ENCODE assay signal across 11 mouse cellular contexts in genomic region chr14:60636608-60636980, GRCm38 (mm10). TPM values are rescaled to one million over a fixed set of nuclear protein-coding genes. Genes with fewer than 3 reads are reported as not detected.
DNase-seq lines count a peak whose midpoint lies in the region; ATAC-seq lines count a peak whose summit lies in the region.
"Had no signal": no experiment of that assay in that cellular context is flagged by ENCODE, and none has a peak within 500 bp of the region (broad histone marks: within the 10 kb centered on the region; RNA-seq: fewer than 3 reads in every experiment).

No protein-coding gene starts in this region.

- peak overlapping the region; percentile 72; the same call in 1 of the 2 replicates for H3K9ac ChIP-seq in kidney, embryonic 15.5 days
- H3K9ac ChIP-seq in forebrain, embryonic 14.5 days (ENCODE audit: low read length): peak overlapping the region; percentile 82; the same call in 1 of the 2 replicates
- no peak overlapping the region for H3K9ac ChIP-seq in neural tube, embryonic 12.5 days

- WGBS in kidney, embryonic 15.5 days: 21% methylated on average over 2 of the region's 2 CpGs
- 6% methylated on average over 2 of the region's 2 CpGs for WGBS in forebrain, embryonic 14.5 days
- 33% methylated on average over 2 of the region's 2 CpGs for WGBS in limb, embryonic 10.5 days
- WGBS in neural tube, embryonic 12.5 days: 3% methylated on average over 2 of the region's 2 CpGs

- DNase-seq in kidney, adult 18-20 months: no peak
- no peak for DNase-seq in forebrain, embryonic 14.5 days (ENCODE audit: low spot score)
- no peak for DNase-seq in limb, embryonic 10.5 days (ENCODE audit: low spot score)
- no peak for DNase-seq in gastrocnemius, postnatal 4 days (ENCODE audit: low spot score in 2 of 2)
- DNase-seq: adrenal gland, adult 8-10 months; cerebellum, postnatal 36 days had no signal

- H3K27ac ChIP-seq in kidney, embryonic 15.5 days: no peak overlapping the region
- H3K27ac ChIP-seq in forebrain, embryonic 14.5 days (ENCODE audit: low read depth, low read length): no peak overlapping the region
- no peak overlapping the region for H3K27ac ChIP-seq in limb, embryonic 10.5 days
- H3K27ac ChIP-seq in neural tube, embryonic 12.5 days: no peak overlapping the region

- H3K4me2 ChIP-seq in kidney, embryonic 15.5 days: peak overlapping the region; percentile 92
- peak overlapping the region; percentile 89 for H3K4me2 ChIP-seq in forebrain, embryonic 14.5 days (ENCODE audit: low read length)
- H3K4me2 ChIP-seq in neural tube, embryonic 12.5 days (replicated peaks): peak overlapping the region; percentile 96

- peaks cover 65% of the 10 kb centered on the region for H3K4me1 ChIP-seq in kidney, embryonic 15.5 days
- peaks cover 42% of the 10 kb centered on the region for H3K4me1 ChIP-seq in forebrain, embryonic 14.5 days (ENCODE audit: control insufficient read depth, insufficient read depth, low read length)
- peaks cover 46% of the 10 kb centered on the region for H3K4me1 ChIP-seq in limb, embryonic 10.5 days
- H3K4me1 ChIP-seq in neural tube, embryonic 12.5 days: peaks cover 61% of the 10 kb centered on the region

- no peaks in the 10 kb centered on the region for H3K36me3 ChIP-seq in kidney, embryonic 15.5 days
- H3K36me3 ChIP-seq in forebrain, embryonic 14.5 days (ENCODE audit: control insufficient read depth, insufficient read depth, low read length): no peaks in the 10 kb centered on the region
- no peaks in the 10 kb centered on the region for H3K36me3 ChIP-seq in limb, embryonic 10.5 days
- H3K36me3 ChIP-seq in neural tube, embryonic 12.5 days: no peaks in the 10 kb centered on the region

- peaks cover 22% of the 10 kb centered on the region for H3K27me3 ChIP-seq in kidney, embryonic 15.5 days
- no peaks in the 10 kb centered on the region for H3K27me3 ChIP-seq in forebrain, embryonic 14.5 days (replicated peaks; ENCODE audit: control insufficient read depth, insufficient read depth, low read length)
- H3K27me3 ChIP-seq in limb, embryonic 10.5 days (ENCODE audit: low read depth, poor library complexity, severe bottlenecking): peaks cover 9% of the 10 kb centered on the region; the same call in 1 of the 2 replicates
- H3K27me3 ChIP-seq in neural tube, embryonic 12.5 days (replicated peaks): no peaks in the 10 kb centered on the region

- peak overlapping the region; percentile 73 for H3K4me3 ChIP-seq in kidney, embryonic 15.5 days (replicated peaks)
- peak overlapping the region; percentile 81 for H3K4me3 ChIP-seq in forebrain, embryonic 14.5 days (ENCODE audit: low read depth, low read length)
- H3K4me3 ChIP-seq in limb, embryonic 10.5 days: 0 out of 2 replicates have a peak overlapping the region, but pooled peaks have one; percentile 81
- peak overlapping the region; percentile 72; the same call in 1 of the 2 replicates for H3K4me3 ChIP-seq in neural tube, embryonic 12.5 days
- H3K4me3 ChIP-seq: megakaryocyte, embryonic 14.5 days had no signal

- H3K9me3 ChIP-seq in kidney, embryonic 15.5 days (replicated peaks): no peaks in the 10 kb centered on the region
- H3K9me3 ChIP-seq in forebrain, embryonic 14.5 days (replicated peaks; ENCODE audit: control insufficient read depth, low read length): no peaks in the 10 kb centered on the region
- H3K9me3 ChIP-seq in limb, embryonic 10.5 days (replicated peaks): no peaks in the 10 kb centered on the region
- H3K9me3 ChIP-seq in neural tube, embryonic 12.5 days: no peaks in the 10 kb centered on the region
- H3K9me3 ChIP-seq: megakaryocyte, embryonic 14.5 days had no signal

- no peak for ATAC-seq in kidney, embryonic 15.5 days (replicated peaks; ENCODE audit: low FRiP score)
- no peak for ATAC-seq in forebrain, embryonic 14.5 days
- no peak for ATAC-seq in neural tube, embryonic 12.5 days (ENCODE audit: low FRiP score, low read depth)
- no peak for ATAC-seq in erythroid progenitor cell, adult 5-6 weeks (replicated peaks; ENCODE audit: low FRiP score, poor library complexity, severe bottlenecking)
- ATAC-seq in cerebellum, adult (ENCODE audit: insufficient number of reproducible peaks, low FRiP score, low TSS enrichment): no peak

RNA-seq across cellular contexts. Expression of gene Spata13, which starts 2.8 kb away (rescaled TPM):
- polyA plus RNA-seq in kidney, embryonic 15.5 days (2015; fragmentation: Nextera tagmentation; extraction: Ambion mirVana): 55.1 and 64.4 TPM in 2 replicates
- polyA plus RNA-seq in forebrain, embryonic 14.5 days (2014; fragmentation: Nextera tagmentation; extraction: Ambion mirVana): 36.6 and 45.8 TPM in 2 replicates
- polyA plus RNA-seq in limb, embryonic 10.5 days (2016; fragmentation: Nextera tagmentation; extraction: Ambion mirVana): 12.5 and 14.0 TPM in 2 replicates
- 51.0 and 58.2 TPM in 2 replicates for polyA plus RNA-seq in neural tube, embryonic 12.5 days (2016; fragmentation: Nextera tagmentation; extraction: Ambion mirVana)
- total RNA-seq in gastrocnemius, postnatal 4 days (2021): 10 to 100 TPM; 18.9 to 19.6 TPM
- total RNA-seq in erythroid progenitor cell, adult 5-6 weeks (2015; ENCODE audit: low replicate concordance): 20.5 and 30.6 TPM in 2 replicates
- total RNA-seq in erythroid progenitor cell, adult 5-6 weeks (2017; ENCODE audit: low replicate concordance): 43.1 and 49.2 TPM in 2 replicates
